Mouse (Mus musculus) left cerebral cortex, postnatal 4 days (tissue): Measurements from ENCODE around the gene Arhgef10l. TPM values are rescaled to one million over a fixed set of nuclear protein-coding genes. Genes with fewer than 3 reads are reported as not detected.

Experiments
- DNase-seq: peaks from one replicate; pipeline ENCODE4 v3.0.0-alpha.2; 2022
- intact Hi-C: fragments of 180-260 bp; cut with DNase I; formaldehyde crosslinking; loops from one replicate; pipeline ENCODE4 v1.15.1; 2025
- total RNA-seq, 2 experiments: library from RNA; stranded (reverse); gene quantifications; 2 replicates each; pipeline ENCODE4 v1.2.3; 2021

Arhgef10l gene
- total RNA-seq: 10 to 100 TPM; 50.6 to 52.0 TPM

GRCm38 (mm10) chr4:140665760-140666159 is at the start of gene Arhgef10l:
Gene Arhgef10l (minus strand): TSS chr4:140666012.
- intact Hi-C loops: no loop called here
- DNase-seq: peak; percentile 37

DNA sequence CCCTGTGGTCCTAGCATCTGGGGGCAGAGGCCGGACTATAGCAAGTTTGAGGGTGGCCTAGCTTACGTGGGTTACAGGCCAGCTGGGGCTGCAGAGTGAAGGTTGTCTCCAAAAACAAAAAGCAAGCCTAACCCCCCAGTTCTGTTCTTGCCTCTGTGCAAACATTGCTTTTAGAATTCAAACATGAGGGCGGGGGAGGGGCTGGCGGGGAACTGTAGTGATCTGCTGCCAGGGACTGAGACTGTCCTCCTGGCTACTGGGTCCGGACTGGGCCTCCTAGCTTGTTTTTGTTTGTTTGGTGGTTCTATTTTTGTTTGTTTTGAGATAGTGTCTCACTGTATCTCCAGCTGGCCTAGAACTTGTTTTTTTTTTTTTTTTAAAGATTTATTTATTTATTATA is 48.8 kb upstream of the Arhgef10l start:
- DNase-seq: no peak
- intact Hi-C loops: no loop called here

DNA sequence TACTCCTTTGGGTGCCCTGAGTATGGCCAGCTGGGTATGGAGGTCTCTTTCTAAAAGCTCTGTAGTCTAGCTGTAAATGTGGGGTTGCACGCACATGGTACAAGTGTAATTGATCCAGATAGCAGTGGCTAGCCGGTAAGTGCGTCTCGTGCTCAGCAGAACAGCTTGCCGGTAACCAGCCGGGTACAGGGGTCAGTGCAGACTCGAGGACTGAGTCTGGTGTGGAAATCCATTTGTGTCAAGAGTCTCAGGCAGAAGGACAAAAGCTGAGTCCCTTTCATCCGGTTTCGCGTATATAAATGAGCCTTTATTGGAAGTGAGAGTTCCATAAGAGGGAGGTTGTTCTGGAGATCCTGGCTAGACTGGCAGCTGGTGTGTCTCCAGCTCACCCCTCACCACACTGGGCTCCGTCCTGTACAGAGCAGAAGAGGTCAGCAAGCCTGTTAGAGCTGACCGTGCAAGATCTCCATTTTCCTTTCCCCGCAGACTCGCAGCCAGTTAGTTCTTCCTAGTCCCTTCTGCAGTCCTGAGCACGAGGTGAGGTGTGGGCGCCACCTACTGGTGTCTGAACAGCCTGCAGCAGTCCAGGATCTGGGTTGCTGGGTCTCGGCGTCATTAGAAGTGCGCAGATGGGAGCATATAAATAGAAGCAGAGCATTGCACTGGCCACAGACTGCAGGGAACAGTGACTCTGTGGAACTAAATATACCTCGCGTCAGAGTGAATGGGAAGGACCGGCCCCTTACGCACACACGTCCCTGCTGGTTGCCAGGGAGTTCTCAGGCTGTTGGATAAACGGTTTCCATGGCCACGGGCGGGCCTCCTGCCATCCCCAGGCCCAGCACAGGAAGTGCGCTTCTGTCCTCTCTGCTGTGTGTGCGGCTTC is 47.9 kb upstream of the Arhgef10l start:
- intact Hi-C loops: no loop called here
- DNase-seq: peak; percentile 95

DNA sequence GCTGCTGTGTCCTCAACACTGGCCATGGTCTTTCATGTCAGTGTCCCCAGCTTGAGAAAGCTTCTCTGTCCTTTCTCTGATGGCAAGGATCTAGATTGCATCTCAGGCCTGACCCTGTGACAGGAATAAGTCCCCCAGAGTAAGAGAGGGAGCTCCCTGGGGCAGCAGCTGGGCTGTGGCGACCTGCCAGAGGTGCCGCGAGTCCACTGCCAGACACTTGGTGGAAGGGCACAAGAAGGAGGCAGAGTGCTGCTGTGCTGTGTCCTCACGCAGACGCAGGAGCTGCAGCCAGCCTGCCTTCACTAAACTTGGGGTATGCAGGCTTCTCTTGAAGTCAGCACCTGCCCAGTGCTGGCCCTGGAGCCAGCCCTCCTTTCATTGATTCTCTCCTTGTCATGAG is 45.5 kb upstream of the Arhgef10l start:
- intact Hi-C loops: no loop called here
- DNase-seq: peak; percentile 50

- intact Hi-C loops: no loop called here
- DNase-seq: no peak
These were observed 45.0 kb upstream of the Arhgef10l start for GRCm38 (mm10) chr4:140710781-140711180.

GRCm38 (mm10) chr4:140709617-140710016 is 43.8 kb upstream of the Arhgef10l start:
- intact Hi-C loops: no loop called here
- DNase-seq: no peak

DNA sequence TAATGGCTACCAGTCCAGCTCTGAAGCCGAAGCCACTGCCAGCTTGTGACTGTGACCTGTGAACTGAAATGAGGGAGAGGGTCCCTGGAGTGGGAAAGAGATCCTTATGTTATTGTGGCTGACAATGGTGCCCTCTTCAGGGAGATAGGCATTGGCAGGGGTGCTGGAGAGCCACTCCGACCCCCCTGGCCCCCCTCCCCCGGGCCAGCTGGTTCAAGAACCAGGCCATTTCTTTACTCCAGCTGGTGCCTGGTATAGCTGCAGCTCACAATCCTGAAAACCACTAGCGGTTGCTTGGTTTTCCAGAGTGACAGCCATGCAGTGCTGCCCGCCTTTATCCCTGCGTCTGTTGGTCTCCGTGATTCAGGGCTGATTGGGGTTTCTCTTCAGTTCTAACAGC is 43.3 kb upstream of the Arhgef10l start:
- DNase-seq: peak; percentile 43
- intact Hi-C loops: no loop called here

GRCm38 (mm10) chr4:140708297-140708927 is 42.6 kb upstream of the Arhgef10l start:
- intact Hi-C loops: no loop called here
- no peak for DNase-seq

DNA sequence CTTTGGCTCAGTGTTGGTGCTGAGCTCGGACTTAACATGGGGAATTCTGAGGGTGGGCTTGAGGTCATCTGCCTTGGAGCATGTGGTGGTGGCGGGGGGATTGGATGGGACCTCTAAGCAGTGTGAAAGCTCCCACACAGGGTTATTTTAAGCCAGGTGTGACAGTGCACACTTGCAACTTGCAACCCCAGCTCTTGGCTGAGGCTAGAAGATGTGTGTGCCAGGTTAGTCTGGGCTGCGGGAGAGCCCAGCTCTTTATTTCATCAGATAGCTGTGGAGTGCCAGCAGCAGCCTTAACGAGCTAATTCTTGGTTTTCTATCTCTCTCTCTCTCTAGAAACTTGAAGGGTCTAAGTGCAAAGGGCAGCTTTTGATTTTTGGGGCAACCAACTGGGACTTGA is 41.8 kb upstream of the Arhgef10l start:
- DNase-seq: no peak
- intact Hi-C loops: no loop called here

DNA sequence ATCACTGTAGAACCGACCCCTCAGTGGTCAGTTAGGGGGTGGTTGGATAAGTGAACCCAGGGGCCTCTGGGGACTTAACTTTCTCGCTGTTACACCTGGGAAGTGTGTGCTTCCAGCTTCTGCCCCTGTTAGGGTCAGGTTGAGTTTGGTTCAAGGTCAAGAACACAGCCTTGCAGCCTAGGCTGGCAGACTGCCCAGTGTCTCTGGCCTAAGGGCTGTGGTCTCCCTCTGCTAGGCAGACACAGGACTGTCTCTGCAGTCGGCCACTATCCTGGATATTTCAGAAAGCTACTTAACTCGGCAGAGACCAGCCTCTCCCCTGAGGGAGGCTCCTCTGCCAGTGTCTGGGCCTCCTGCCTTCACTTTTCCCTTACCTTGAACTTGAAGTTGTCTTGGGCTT is 38.4 kb upstream of the Arhgef10l start:
- intact Hi-C loops: no loop called here
- no peak for DNase-seq

GRCm38 (mm10) chr4:140703636-140704035 is 37.8 kb upstream of the Arhgef10l start:
- intact Hi-C loops: no loop called here
- no peak for DNase-seq

GRCm38 (mm10) chr4:140702611-140703327 is 37.0 kb upstream of the Arhgef10l start:
- DNase-seq: peak; percentile 80
- intact Hi-C loops: no loop called here

GRCm38 (mm10) chr4:140701716-140702561 is 36.1 kb upstream of the Arhgef10l start:
- DNase-seq: no peak
- intact Hi-C loops: no loop called here

DNA sequence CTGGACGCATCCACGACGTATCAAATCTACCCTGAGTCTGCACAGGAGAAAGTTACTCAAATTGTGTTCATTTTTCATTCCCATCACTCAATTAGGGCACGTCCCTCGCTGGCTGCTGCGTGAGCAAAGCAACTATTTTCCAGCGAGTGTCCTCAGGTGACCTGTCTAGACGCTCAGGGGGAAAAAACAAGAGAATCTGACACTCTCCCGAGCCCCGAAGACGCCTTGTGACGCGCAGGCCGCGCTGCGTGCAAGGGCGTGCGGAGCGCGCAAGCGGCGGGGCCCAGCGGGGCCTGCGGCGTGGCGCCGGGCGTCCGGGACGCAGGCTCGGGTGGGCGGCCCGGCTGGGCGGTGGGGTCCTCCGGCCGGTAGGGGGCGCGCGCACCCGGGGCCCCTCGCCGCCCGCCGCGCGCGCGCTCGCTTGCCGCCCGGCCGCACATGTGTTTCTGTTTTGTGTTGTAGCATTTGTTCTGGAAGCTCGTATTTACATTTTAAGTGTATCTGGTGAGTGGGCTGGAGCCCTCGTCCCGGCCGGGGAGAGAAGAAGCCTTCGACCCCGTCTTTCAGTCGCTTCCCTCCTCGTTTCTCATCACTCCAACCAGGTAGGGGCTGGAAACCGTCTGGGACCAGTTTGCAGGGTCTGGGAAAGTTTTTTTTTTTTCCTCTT is 35.4 kb upstream of the Arhgef10l start:
- intact Hi-C loops: no loop called here

DNA sequence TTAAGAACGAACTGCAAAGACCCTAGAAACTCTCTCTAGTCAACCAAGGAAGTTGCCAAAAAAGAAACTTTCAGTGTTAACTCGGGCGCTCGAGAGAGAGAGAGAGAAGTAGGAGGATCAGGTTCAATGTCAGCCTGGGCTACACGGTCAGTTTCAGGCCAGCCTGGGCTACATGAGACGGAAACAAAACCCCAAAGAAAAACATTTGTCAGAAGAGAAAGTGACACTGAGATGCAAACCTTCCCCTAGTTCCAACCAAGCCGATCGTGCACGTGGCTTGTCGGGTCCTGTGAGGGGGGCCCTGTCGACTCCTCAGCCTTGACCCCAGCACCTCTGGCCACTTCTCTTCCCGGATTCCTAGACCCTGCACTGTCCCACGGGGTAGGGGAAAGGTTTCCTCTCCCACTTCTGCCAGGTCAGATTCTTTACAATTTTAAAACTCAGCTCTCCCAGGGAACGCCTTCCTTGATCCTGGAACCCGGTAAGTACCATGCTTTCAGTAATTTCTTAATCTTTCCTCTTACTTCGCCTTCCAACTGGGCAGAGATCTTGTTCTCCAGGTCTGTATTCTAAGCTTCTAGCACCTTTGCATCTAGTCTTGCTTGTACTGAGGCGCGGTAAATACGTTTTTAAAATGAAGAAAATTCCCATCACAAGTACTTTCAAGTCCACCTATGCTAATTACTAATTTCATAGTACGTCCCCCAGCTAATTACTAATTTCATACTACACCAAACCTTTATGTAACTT is 34.6 kb upstream of the Arhgef10l start, which contains the start of gene Rcc2:
Gene Rcc2, plus strand, starts transcription at position 273 of the 750 bp plus-strand sequence.
- no peak for DNase-seq
- intact Hi-C loops: no loop called here

More for the DNA sequence above, 35.4 kb upstream of the Arhgef10l start:
- DNase-seq: peak; percentile 72

DNA sequence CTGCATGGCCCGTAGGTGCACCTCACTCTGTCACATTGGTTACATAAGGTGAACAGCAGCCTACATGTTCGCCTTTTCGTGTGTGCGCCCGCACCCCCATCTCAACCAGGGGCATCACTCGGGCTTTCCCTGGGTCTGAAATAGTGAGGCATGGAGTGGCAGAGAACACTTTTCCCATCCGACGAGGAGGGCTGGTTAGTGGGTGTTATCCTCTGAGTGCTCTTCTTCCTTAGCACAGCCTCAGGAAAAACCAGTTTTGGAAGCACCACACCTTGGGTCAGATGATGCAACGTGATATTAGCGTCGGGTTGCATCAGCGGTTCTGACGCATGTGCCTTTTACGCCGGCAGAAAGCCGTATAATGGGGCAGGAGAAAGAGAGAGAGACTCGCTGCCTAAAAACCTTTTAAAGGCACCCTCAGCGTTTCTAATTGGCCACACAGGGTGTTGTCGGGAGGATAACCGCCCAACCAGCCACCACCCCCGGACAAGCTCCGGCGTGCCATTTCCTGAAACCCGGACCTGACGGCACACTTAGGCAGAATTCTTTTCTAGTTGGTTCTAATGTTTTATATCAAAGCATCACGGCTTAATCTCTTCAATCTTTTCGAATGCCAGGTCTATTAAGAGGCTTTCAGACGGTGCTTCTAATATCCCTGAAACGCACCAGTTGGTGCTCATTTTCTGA is 33.8 kb upstream of the Arhgef10l start:
- no peak for DNase-seq
- intact Hi-C loops: no loop called here

DNA sequence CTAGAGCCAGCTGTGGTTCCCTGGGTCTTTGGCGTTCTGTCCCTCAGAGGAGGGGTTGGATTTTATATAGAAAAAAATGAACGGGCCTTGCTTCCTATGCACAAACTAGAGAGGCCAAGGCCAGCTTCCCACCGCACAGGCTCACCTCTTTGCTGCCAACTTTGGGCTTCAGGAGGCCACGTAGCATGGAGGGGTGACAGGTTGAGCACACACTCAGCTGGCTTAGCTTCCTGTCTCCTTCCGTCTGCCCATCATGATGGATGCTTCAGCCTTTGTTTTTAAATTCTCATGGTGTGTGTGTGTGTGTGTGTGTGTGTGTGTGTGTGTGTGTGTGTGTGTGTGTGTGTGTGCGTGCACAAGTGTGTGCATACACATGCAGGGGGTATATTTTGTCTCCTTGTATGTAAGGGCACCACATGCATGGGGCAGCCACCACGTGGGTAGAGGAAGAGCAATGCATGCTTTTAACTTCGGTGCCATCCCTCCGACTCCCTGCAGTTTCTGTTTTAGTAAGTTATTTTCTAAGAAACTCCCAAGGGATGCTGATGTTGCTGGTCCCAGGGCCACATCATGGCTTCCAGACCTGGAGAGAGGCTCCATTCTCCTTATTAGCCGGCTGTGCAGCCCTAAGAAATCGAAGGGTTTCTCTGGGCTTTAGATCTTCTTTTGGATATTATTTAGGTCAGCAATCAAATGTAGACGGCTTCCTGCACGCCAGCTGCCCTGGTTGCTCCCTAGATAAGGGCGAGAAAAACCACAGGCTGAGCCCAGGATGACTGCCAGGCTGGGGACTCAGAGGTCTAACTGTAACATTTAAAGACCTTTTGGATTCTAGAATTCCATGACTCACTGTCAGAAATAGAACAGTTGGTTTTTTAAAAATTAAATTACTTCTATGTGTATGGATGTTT is 30.1 kb upstream of the Arhgef10l start:
- intact Hi-C loops: no loop called here
- no peak for DNase-seq

GRCm38 (mm10) chr4:140695146-140695545 is 29.3 kb upstream of the Arhgef10l start:
- no peak for DNase-seq
- intact Hi-C loops: no loop called here
